Mouse (Mus musculus): Measurements from ENCODE around the gene Pirb.

The Pirb gene

DNA sequence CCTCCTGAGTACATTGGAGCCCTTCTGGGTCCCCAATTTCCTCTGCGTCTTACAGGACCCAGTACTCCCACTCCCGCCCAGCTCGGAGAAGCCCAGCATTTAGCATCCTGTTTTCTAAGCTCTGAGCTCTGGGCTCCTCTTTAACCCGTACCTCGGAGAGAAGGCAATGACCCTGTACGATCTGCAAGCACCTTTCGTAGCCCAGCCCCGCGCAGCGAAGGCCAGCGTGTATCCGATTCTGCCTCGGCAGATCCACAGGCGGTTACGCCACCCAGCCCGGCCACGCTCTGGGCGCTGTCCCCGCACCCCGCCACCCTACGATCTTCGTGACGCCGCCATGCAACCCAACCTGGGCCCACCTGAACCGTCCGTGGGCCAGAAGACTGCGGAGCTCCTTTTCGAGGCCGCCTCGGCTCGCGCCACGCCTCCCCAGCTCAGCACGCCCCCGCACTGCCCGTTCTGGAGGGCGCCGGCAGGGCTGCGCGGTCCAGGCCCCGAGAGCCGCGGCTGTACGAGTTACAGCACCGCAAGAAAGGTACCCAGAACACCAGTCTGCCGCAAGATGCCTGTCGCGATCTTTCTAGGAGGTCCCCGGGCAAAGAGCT is 27.7 kb downstream of the Pirb start, which contains the start of gene Tsen34:
TSS of gene Tsen34 (plus strand) at position 482 of the 605 bp plus-strand sequence.
- no peak for DNase-seq (ENCODE audit: low spot score in 2 of 2)

GRCm38 (mm10) chr7:3691919-3692318 is 28.3 kb downstream of the Pirb start:
- no peak for DNase-seq (ENCODE audit: low spot score in 2 of 2)

DNA sequence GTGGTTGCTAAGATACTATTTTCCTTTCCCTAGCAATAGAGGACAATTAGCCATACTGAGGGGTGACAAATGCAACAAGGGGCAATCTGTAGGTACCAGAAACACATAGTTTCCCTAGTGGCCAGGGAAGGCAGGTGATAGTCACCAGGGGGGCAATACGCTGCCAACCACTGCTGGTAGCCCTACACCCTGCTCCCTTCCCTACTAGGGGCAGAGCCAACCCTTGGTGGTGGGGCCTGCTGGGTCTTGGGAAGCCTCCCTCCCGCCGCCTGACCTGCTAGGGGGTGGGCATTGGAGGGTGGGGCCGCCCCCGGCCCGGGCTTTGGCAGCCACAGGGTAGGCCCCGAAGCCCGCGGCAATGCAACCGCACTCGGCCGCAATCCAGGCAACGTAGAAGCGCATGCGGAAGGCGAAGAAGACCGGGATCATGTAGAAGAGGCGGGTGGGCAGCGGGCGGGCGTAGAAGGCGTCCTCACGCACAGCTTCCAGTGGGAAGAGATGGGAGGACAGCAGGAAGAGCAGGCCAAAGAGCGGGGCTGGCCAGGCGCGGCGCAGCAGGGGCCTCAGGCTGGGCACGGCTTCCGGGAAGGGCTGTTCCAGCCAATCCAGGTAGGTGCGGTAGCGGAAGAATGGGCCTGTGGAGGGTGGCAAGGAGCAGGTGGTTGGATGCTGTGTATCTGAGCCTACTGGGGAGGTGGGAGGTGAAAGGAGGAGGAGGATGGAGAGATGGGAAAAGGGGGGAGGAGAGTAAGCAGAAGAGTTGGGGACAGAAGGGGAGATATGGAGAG is 34.6 kb downstream of the Pirb start:
- no peak for DNase-seq (ENCODE audit: low spot score in 2 of 2)

DNA sequence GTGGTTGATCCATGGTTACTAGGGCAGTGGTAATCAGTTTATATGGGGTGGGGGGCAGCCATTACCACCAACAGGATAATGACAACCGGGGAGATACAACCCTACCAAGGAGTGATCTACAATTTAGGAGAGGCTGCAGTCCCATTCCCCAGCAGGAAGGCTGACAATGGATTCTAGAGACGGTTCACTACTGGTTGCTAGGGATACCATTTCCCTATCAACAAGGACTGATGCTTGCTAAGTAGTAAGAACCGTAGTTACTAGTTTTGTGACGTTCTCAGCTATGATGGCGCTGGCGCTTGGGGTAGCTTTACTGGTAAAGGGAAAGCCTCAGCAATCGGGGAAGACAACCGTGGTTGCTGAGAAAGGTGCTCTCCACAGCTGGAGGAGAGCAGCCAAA is 35.5 kb downstream of the Pirb start:
- no peak for DNase-seq (ENCODE audit: low spot score in 2 of 2)

DNA sequence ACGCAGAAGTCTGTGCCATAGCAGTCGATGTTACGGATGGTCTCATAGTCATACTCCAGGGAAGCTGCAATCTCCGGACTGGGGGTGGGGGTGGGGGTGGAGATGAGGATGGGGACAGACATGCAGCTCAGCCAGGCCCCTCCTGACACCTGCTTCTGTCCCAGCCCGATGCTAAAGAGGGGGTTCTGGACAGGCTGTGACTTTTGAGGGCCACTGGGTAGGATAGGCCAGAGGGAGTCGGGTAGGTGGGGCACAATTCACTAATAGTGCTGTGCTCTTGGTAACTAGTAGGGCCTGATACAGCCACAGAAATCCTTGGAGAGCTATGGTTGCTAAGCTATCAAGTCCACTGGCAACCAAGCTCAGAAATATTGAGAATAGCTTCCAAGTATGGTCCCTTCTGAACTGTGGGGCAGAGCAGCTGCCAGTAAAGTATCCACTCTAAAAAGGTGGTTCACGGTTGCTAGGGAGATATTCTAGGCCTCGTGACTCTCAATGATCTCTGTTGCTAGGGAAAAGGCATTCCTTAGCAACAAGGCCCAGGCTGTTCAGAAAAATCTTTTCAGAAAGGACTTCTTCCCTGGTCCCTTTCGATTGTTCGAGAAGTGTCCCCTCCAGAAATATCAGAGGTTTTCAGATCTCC is 36.2 kb downstream of the Pirb start:
- DNase-seq (ENCODE audit: low spot score in 2 of 2), result no peak

GRCm38 (mm10) chr7:3677342-3677741 is 42.8 kb downstream of the Pirb start, which contains the start of gene Tmc4:
TSS of gene Tmc4 (minus strand) at chr7:3677553.
- DNase-seq (ENCODE audit: low spot score in 2 of 2), result no peak

DNA sequence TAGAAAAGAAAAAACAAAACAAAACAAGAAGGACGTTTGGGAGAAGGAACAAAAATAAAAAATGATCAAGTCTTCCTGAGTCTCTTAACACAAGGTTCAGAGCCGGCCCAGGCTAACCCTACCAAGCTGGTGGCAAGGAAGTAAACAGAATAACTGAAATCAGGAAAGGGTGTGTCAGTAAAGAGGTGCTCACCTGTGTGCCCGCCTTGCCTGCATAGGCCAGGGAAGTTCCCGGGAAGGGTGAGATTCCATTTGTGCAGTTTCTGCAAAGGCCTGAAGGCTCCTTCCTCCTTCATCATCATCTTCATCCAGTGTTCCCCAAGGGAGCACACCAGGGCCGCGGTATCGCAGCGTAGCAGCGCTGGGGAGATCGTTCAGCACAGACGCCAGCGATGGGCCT is 43.8 kb downstream of the Pirb start:
- DNase-seq (ENCODE audit: low spot score in 2 of 2), result no peak

GRCm38 (mm10) chr7:3675228-3675548 is 45.0 kb downstream of the Pirb start:
- no peak for DNase-seq (ENCODE audit: low spot score in 2 of 2)

- peak; percentile 79 to 94 for DNase-seq (ENCODE audit: low spot score in 2 of 2)
Measured at GRCm38 (mm10) chr7:3674507-3675227, 45.5 kb downstream of the Pirb start.

- DNase-seq (ENCODE audit: low spot score in 2 of 2), result no peak
Measured at GRCm38 (mm10) chr7:3666921-3667391, 53.2 kb downstream of the Pirb start.

DNA sequence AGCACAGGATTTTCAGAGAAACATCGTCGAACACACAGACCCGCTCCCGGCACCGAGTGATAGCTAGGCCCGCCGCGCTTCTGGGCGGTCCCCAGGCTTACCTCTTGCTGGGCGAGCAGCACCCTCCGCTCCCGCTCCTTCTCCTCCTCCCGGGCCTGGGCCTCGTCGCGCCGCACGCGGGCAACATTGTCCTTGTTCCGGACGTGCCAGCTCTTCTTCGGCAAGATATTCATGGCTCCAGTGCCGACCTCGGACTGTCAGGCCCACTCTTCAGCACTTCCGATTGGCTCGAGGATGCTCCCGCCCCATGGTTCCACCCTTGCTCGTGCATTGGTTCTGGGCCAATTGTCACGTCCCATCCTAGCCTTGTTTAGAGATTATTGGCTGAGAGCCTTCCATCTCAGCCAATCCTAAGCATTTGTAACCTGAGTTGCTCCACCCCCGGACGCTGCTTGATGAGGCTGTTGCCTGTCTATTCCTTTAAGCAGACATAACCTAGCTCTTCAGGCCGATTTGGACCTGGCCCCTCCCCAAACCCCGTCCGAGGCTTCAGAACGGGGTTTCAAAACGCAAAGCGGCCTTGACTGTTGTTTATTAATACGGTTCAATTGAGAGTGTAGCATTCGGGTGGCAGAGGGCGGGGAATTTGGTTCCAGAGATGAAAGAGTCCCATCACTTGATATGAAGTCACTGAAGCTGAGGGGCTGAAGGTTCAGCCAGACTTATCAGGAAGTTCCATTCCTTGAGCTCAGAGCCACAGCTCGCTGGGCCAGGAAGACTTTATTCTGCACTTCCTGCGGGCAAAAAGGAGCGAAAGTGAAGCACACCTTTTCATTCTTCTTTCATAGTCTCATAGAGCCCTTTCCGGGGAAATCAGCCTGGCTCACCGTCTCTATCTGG is 54.7 kb downstream of the Pirb start, which contains the start of gene Leng1:
TSS of gene Leng1 (minus strand) at position 626 of the 900 bp plus-strand sequence.
- DNase-seq (ENCODE audit: low spot score in 2 of 2), result peak; percentile 93

DNA sequence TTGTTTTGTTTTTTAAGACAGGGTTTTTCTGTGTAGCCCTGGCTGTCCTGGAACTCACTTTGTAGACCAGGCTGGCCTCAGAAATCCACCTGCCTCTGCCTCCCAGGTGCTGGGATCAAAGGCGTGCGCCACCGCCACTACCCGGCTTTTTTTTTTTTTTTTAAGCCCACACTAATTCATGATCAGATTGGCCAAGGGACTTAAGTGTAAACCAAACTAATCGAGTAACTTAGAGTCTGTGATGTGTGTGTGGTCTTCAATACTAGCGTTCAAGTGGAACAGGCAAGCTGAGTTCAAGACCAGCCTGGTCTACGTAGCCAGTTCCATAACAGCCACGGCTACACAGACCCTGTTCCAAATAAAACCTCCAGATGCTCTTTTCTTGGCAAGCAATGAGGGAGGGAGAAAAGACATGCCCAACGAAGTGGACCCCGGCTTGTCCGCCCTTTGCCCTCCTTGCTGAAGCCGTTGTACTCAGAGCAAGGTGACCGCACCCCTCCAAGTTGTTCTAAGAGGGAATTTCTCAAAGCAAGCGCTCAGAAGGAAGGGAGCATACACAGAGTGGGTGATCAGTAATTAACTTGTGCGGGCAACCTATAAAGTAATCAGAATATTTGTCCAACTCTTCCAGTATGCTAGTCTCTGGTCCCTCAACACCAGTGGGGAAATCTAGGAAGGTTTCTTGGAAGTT is 55.5 kb downstream of the Pirb start:
- DNase-seq (ENCODE audit: low spot score in 2 of 2), result no peak
